Mouse (Mus musculus): ENCODE results near the gene Prkag3.

The Prkag3 gene

DNA sequence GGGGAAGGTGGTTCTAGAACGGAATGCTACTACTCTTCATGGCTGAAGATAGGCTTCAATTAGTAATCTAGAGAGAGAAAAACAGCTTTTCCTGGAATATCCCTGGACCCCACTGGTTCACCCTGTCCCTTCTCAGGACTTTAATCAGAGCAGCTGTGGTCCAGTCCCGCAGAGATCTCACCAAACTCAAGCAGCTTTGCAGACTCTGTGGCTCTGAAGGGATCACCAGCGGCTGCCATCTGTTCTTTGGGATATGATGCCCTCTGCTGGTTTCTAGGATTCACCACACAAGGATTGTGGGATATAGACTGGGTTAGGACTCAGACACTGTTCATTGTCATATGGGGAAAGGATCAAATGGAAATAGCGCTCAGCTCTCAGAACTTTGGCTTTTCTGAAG is 10.8 kb upstream of the Prkag3 start:
- peak in 1 of 2 experiments; percentile 49 for DNase-seq (ENCODE audit: low spot score in 2 of 2)

GRCm38 (mm10) chr1:74754175-74754785 is 5.3 kb upstream of the Prkag3 start:
- no peak for DNase-seq (ENCODE audit: low spot score in 2 of 2)

DNA sequence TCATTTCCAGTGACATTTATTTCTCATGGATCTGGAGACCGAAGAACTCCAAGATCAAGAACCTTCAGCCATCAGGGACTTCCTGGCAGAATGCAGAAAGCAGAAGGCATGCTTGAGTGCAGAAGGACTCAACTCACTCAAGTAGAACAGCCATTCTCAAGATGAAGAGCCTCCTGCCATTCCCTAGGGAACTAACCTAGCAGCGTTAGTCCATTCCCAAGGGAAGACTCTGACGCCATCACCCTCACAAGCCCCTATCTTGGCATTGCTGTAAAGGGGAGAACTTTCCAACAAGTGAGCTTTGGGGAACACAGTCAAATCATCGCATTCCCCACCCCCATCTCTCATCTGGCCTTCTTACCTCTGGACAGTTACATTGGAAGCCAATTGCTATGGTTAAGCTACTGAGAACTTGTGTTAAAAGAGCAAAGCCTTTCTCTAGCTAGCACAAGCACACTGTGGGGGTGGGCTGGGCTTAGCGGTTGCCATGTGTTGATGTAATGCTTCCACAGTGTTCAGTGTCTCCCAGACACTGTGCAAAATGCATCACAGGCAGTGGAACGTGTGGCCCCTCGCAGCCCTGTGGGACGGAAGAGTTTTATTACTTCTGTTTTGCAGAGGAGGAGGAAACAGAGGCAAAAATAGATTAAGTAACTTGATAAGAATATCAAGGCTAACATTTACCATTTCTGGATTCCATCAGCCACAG is 4.4 kb upstream of the Prkag3 start:
- DNase-seq (ENCODE audit: low spot score in 2 of 2), result no peak

GRCm38 (mm10) chr1:74752833-74753232 is 3.8 kb upstream of the Prkag3 start:
- DNase-seq (ENCODE audit: low spot score in 2 of 2), result no peak

DNA sequence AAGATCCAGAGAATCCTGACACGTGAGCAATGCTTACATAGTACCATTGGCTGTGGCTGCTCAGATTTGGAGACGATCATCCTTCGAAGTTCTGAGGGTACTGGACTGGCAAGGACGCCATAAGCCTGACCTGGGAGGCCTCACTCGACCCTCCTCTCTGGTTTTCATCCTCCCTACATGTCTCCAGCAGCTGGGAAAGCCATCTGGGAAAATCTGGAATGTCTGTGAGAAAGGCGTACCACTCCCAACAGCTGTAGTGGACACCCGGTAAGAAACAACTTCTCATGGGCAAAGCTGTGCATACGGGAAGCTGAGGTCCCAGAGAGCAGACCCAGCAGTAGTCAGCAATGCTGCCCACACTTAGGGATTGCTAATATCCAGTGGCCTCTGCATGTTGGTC is 3.1 kb upstream of the Prkag3 start:
- no peak for DNase-seq (ENCODE audit: low spot score in 2 of 2)

DNA sequence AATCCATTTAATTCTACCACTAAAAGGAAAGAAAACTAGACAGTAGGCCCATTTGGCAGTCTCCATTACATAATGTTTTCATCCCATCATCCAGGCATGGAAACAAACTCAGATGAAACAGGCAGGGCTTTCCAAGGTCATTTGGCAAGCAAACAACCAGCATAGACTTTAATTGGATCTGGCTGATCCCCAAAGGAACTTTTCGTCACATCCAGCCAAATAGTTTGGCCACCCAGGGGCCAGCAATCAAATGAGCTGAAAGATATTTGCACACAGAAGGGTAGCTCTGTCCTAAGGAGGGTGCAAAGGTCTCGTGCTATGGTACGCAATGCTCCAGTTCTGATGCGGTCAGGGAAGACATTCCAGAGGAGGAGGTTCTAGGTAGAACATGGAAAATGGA is 1.7 kb upstream of the Prkag3 start:
- DNase-seq (ENCODE audit: low spot score in 2 of 2), result no peak

DNA sequence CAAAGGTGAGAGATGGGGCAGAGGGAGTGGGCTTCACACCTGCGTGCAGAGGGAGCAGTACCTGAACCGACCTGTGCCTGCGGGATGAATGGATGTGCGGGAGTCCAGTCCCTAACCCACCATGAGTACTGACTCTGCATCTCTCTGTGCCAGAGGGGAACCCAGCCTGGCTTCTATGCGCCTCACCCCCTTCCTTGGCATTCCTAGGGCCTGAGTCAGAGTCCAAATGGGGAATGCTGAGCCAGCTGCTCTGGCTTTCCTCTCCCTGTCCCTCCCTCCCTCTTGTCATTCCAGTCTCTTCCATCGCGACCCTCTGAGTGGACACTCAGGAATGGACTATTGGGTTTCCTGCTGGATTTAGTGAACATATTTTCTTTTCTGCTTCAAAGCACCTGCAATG is 280 bp upstream of the Prkag3 start:
- DNase-seq (ENCODE audit: low spot score in 2 of 2), result no peak

DNA sequence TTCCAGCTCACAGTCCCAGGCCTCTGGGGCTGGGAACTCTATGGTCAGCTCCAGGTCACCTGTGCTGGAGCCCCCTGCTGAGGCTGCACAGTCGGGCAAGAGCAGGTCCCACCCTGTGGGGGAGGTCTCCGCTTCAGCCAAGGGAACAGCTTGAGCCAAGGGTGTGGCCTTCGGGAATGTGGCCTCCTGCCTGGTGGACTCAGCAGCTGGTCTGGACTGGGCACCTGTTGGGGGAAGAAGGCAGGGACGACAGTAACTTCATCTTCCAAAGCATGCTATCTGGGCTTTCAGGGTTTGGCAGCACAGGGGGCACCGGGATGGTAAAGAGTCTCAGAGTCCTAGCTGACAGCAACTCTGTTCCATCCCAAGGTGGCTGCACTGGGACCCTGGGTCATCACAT is 1.7 kb downstream of the Prkag3 start:
- no peak for DNase-seq (ENCODE audit: low spot score in 2 of 2)

- no peak for DNase-seq (ENCODE audit: low spot score in 2 of 2)
These were observed 8.2 kb downstream of the Prkag3 start for GRCm38 (mm10) chr1:74740846-74741245.

- DNase-seq (ENCODE audit: low spot score in 2 of 2), result no peak
These were observed 11.5 kb downstream of the Prkag3 start for GRCm38 (mm10) chr1:74737500-74737899.

- DNase-seq (ENCODE audit: low spot score in 2 of 2), result no peak
These were observed 12.0 kb downstream of the Prkag3 start for GRCm38 (mm10) chr1:74736977-74737376.

- DNase-seq (ENCODE audit: low spot score in 2 of 2), result no peak
These were observed 20.6 kb downstream of the Prkag3 start for GRCm38 (mm10) chr1:74728446-74728845.

DNA sequence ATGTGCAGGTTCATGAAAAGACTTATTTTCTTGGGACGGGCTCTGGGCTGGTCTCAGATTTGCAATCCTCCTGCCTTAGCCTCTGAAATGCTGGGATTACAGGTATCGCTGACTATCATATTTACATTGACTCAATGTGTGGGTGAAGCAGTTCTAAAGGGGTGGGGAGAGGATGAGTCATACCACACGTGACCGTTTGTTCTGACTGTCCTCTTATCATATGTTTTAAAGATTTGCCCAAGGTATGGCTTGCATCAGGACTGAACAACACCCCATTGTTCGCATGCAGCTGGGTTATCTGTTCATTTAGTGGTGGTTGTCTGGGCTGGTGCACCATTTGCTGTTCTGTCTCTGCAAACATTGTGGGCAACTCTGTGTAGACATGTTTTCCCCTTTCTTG is 22.3 kb downstream of the Prkag3 start:
- DNase-seq (ENCODE audit: low spot score in 2 of 2), result no peak

DNA sequence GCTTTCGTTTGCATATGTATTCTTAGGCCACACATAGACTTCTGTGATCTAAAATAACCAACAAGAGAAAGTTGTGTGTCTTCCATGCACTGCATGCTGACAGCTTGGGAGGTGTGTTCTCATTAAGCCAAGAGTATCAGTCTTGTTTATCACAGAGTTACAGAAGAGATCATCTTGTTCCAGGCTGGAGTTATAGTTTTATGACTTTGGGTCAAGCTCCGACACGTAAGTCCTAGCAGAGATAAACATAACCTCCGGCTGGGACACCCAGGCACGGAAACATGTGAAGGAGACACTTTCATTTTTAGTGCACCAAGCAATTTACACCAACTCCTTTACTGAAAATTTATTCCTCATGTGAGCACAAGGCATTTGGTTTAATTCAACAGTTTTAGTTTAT is 22.9 kb downstream of the Prkag3 start:
- DNase-seq (ENCODE audit: low spot score in 2 of 2), result no peak

DNA sequence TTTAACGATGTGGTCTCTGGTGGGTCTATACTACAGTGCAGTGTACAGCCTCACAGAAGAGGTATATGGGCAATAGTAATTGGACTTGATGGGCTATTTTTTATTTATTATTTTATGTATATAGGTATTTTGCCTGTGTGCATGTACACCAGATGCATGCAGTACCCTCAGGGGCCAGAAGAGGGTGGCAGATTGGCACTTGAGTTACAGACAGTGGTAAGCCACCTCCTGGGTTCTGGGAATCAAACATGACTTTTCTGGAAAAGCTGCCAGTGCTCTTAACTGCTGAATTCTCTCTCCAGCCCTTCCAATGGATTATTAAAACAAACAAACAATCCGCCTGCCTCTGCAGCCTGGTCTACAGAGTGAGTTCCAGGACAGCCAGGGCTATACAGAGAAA is 25.3 kb downstream of the Prkag3 start:
- no peak for DNase-seq (ENCODE audit: low spot score in 2 of 2)

- DNase-seq (ENCODE audit: low spot score in 2 of 2), result no peak
These were observed 27.4 kb downstream of the Prkag3 start for GRCm38 (mm10) chr1:74721657-74722056.

- DNase-seq (ENCODE audit: low spot score in 2 of 2), result no peak
These were observed 29.7 kb downstream of the Prkag3 start for GRCm38 (mm10) chr1:74719281-74719680.

- no peak for DNase-seq (ENCODE audit: low spot score in 2 of 2)
These were observed 30.9 kb downstream of the Prkag3 start for GRCm38 (mm10) chr1:74718113-74718512.

DNA sequence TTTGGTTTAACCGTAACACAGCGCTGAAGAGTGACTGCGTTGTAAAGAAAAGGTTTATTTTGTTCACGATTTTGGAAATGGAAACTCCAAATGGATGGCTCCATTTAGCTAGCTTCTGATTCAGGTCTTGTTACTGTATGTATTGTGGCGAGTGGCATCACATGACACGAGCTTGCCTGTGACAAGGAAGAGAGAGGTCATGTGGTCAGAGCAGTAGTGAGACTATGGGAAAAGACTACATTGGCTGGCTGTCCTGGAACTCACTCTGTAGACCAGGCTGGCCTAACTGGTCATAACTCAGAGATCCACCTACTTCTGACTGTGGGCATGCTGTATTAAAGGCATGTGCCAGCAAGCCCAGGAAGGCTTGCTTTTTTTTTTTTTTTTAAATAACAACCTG is 33.1 kb downstream of the Prkag3 start:
- DNase-seq (ENCODE audit: low spot score in 2 of 2), result no peak

DNA sequence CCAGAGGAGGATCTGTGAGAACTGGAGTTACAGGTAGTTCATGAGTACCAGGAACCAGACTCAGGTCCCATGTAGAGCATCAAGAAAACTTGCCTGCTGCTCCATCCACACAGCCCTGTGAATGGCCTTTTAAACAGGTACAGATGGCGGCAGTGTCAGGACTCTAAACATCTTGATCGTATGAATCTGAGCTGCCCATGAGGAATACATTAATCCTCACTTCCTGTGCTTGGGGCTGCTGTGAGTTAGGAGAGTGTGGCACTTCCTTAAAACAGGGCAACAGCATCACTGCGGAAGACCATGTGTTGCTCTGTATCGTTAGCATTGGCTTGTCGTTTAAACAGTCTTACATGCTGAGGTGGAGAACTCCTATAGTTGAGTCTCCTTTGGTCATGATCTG is 33.6 kb downstream of the Prkag3 start:
- no peak for DNase-seq (ENCODE audit: low spot score in 2 of 2)

DNA sequence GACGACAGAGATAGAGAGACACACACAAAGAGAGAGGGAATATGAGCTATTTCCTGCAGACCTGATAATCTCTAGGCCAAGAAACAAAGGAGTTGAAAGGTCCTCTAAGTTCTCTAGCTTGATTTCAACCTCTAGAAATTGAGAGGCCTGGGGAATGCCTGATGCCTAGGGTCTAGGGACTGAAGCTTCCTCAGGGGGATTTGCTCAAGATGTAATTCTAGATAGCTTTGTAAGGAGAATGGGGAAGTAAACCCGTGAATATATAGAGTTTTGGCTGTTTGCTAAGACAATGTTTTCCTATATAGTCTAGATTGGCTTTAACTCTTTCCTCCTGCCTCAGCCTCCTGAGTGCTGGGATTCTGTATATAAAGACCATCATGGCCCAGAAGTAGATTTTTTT is 34.1 kb downstream of the Prkag3 start:
- DNase-seq (ENCODE audit: low spot score in 2 of 2), result no peak

DNA sequence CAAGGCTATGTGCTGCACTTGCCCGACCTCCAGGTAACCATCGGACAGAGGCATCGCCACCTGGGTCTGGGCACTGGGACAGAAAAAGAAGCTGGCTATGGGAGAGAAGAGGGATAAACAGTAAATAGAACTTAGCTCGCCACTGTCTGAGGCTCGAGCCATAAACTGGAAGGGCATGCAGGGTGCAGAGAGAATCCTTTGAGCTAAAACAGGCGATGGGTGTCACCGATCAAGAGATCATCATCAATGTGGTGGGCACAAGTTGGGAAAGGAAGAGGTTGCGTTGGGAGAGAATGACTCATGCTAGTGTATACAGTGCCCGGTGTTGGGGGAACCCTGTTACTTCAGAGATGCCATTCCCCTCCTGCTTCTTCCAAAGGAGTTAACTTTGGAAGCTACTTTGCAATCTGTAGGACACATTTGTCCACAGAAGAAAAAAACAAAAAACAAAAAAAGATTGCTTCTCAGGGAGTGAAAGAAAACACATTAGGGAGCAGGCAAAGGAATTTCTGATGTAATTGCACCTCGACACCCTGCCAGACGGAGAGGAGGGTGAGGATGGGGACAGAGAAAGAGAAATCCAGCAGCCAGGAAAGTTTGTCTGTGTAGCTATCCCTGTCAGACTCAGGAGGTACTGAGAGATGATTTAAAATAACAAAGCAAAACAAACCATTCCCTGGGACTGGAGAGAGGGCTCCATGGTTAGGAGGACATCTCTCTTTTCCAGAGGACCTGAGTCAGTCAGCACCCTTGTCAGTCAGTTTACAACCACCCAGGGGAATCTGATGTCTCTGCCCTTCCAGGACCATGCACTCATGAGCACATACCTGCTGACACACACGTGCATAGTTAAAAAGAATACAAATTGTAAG is 34.9 kb downstream of the Prkag3 start:
- DNase-seq (ENCODE audit: low spot score in 2 of 2), result no peak
